Mouse (Mus musculus) urinary bladder, postnatal 36 days (tissue): ENCODE results near the gene Rab11b.

ENCODE experiments used
- DNase-seq, 2 experiments: peaks; one replicate each; pipeline ENCODE4 v3.0.0; 2022; ENCODE audit warnings: low spot score in 2 of 2, mixed read lengths in 1 of 2

The Rab11b gene

GRCm38 (mm10) chr17:33760255-33761165 is at the start of gene Rab11b:
TSS of gene Rab11b (minus strand) at chr17:33760530.
- peak; percentile 100 for DNase-seq

GRCm38 (mm10) chr17:33808192-33808591 is 47.9 kb upstream of the Rab11b start:
- DNase-seq: no peak

GRCm38 (mm10) chr17:33807181-33807888 is 47.0 kb upstream of the Rab11b start:
- no peak for DNase-seq

- DNase-seq: no peak
Observed at GRCm38 (mm10) chr17:33804745-33805144, 44.4 kb upstream of the Rab11b start.

- DNase-seq: no peak
Observed at GRCm38 (mm10) chr17:33804205-33804604, 43.9 kb upstream of the Rab11b start.

- DNase-seq: no peak
Observed at GRCm38 (mm10) chr17:33802221-33802620, 41.9 kb upstream of the Rab11b start.

GRCm38 (mm10) chr17:33799277-33799676 is 38.9 kb upstream of the Rab11b start:
- no peak for DNase-seq

- DNase-seq: no peak
Observed at GRCm38 (mm10) chr17:33798306-33798705, 38.0 kb upstream of the Rab11b start.

GRCm38 (mm10) chr17:33788732-33789131 is 28.4 kb upstream of the Rab11b start:
- no peak for DNase-seq

GRCm38 (mm10) chr17:33786375-33786774 is 26.0 kb upstream of the Rab11b start:
- no peak for DNase-seq

- no peak for DNase-seq
Observed at GRCm38 (mm10) chr17:33784939-33785338, 24.6 kb upstream of the Rab11b start.

GRCm38 (mm10) chr17:33783408-33783807 is 23.1 kb upstream of the Rab11b start:
- peak; percentile 76 to 89 for DNase-seq

- DNase-seq: no peak
Observed at GRCm38 (mm10) chr17:33782067-33782466, 21.7 kb upstream of the Rab11b start.

GRCm38 (mm10) chr17:33781124-33781977 is 21.0 kb upstream of the Rab11b start, which contains the start of gene Angptl4:
TSS of gene Angptl4 (minus strand) at chr17:33781830.
- peak; percentile 53 to 88 for DNase-seq

GRCm38 (mm10) chr17:33780431-33780830 is 20.1 kb upstream of the Rab11b start:
- DNase-seq: peak in 1 of 2 experiments; percentile 63

GRCm38 (mm10) chr17:33779967-33780295 is 19.6 kb upstream of the Rab11b start:
- no peak for DNase-seq

GRCm38 (mm10) chr17:33779271-33779966 is 19.1 kb upstream of the Rab11b start:
- peak; percentile 83 to 94 for DNase-seq

- DNase-seq: no peak
Observed at GRCm38 (mm10) chr17:33775287-33775686, 15.0 kb upstream of the Rab11b start.

- no peak for DNase-seq
Observed at GRCm38 (mm10) chr17:33774573-33775155, 14.3 kb upstream of the Rab11b start.

GRCm38 (mm10) chr17:33773871-33774572 is 13.7 kb upstream of the Rab11b start:
- no peak for DNase-seq
